Mouse (Mus musculus): ENCODE results near the gene S100a2.

DNA sequence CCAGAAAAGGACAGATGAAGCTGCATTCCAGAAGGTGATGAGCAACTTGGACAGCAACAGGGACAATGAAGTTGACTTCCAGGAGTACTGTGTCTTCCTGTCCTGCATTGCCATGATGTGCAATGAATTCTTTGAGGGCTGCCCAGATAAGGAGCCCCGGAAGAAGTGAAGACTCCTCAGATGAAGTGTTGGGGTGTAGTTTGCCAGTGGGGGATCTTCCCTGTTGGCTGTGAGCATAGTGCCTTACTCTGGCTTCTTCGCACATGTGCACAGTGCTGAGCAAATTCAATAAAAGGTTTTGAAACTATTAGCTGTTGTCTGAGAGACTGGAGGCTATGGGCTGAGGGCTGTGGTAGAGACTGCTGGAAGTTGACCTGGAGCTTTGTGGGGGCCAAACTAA, 15.7 kb downstream of the S100a2 start:
- TF ChIP-seq GATA1 (IDR thresholded peaks at IDR 0.05; ENCODE audit: low read length) (no peak), TAL1 (IDR thresholded peaks at IDR 0.05; ENCODE audit: low read length) (no peak)
